Mouse (Mus musculus) layer of hippocampus, postnatal 14 days (tissue): ENCODE data around the gene Tspan9. TPM values are rescaled to one million over a fixed set of nuclear protein-coding genes. Genes with fewer than 3 reads are reported as not detected.

Experiments used
- DNase-seq, 2 experiments: peaks; one replicate each; pipeline ENCODE4 v3.0.0; 2021 to 2022; ENCODE audit warnings: low spot score in 2 of 2, mixed read lengths in 1 of 2
- total RNA-seq, 2 experiments: library from RNA; stranded (reverse); gene quantifications; 2 replicates each; pipeline ENCODE4 v1.2.3; 2021

The Tspan9 gene
- total RNA-seq, 2 experiments from 2014 or later: 62.9 to 72.9 TPM

GRCm38 (mm10) chr6:128021106-128021930 lies 122.1 kb downstream of the Tspan9 start:
- no peak for DNase-seq

- no peak for DNase-seq
These were observed 122.8 kb downstream of the Tspan9 start for GRCm38 (mm10) chr6:128020521-128021057.

- no peak for DNase-seq
These were observed 123.3 kb downstream of the Tspan9 start for GRCm38 (mm10) chr6:128020053-128020452.

GRCm38 (mm10) chr6:128019119-128019518 lies 124.3 kb downstream of the Tspan9 start:
- DNase-seq: no peak

GRCm38 (mm10) chr6:128015304-128015703 lies 128.1 kb downstream of the Tspan9 start:
- no peak for DNase-seq

GRCm38 (mm10) chr6:128011781-128012180 lies 131.6 kb downstream of the Tspan9 start:
- DNase-seq: no peak

- DNase-seq: no peak
These were observed 132.3 kb downstream of the Tspan9 start for GRCm38 (mm10) chr6:128011071-128011477.

- DNase-seq: no peak
These were observed 133.0 kb downstream of the Tspan9 start for GRCm38 (mm10) chr6:128010135-128010971.

- DNase-seq: no peak
These were observed 135.3 kb downstream of the Tspan9 start for GRCm38 (mm10) chr6:128007982-128008562.

GRCm38 (mm10) chr6:128007241-128007701 lies 136.1 kb downstream of the Tspan9 start:
- no peak for DNase-seq

GRCm38 (mm10) chr6:128006156-128006555 lies 137.2 kb downstream of the Tspan9 start:
- no peak for DNase-seq

- DNase-seq: no peak
These were observed 138.8 kb downstream of the Tspan9 start for GRCm38 (mm10) chr6:128004544-128004943.

- no peak for DNase-seq
These were observed 139.9 kb downstream of the Tspan9 start for GRCm38 (mm10) chr6:128003542-128003941.

- DNase-seq: no peak
These were observed 140.7 kb downstream of the Tspan9 start for GRCm38 (mm10) chr6:128002667-128003066.

GRCm38 (mm10) chr6:128002104-128002503 lies 141.3 kb downstream of the Tspan9 start:
- no peak for DNase-seq

- no peak for DNase-seq
These were observed 141.8 kb downstream of the Tspan9 start for GRCm38 (mm10) chr6:128001587-128001986.

GRCm38 (mm10) chr6:128000777-128001176 lies 142.6 kb downstream of the Tspan9 start:
- peak; percentile 51 to 76 for DNase-seq

GRCm38 (mm10) chr6:127999118-127999517 lies 144.3 kb downstream of the Tspan9 start:
- DNase-seq: no peak

GRCm38 (mm10) chr6:127996928-127997327 lies 146.5 kb downstream of the Tspan9 start:
- no peak for DNase-seq

- DNase-seq: peak in 1 of 2 experiments; percentile 72
These were observed 150.4 kb downstream of the Tspan9 start for GRCm38 (mm10) chr6:127992993-127993392.

GRCm38 (mm10) chr6:127991509-127992176 lies 151.8 kb downstream of the Tspan9 start:
- no peak for DNase-seq
